Mouse (Mus musculus) midbrain, embryonic 16.5 days (tissue): ENCODE data around the gene Notum. TPM values are rescaled to one million over a fixed set of nuclear protein-coding genes. Genes with fewer than 3 reads are reported as not detected.

Experiments used
- ATAC-seq: fragments of 200-750 bp; cut with Nextera tagmentation; 2 replicates; pipeline ENCODE4 v1.8.0; 2017; ENCODE audit warnings: moderate TSS enrichment
- H3K27ac ChIP-seq: fragments of 300-500 bp; sonication (generic); 2 replicates; pipeline ENCODE4 v1.5.1; 2014; ENCODE audit warnings: mild to moderate bottlenecking, low read length, mixed read lengths
- H3K27me3 ChIP-seq: fragments of 300-500 bp; sonication (generic); 2 replicates; pipeline ENCODE4 v1.6.1; 2014; ENCODE audit warnings: low read depth, low read length, mixed read lengths; ENCODE audit not compliant: control insufficient read depth, insufficient read depth
- H3K36me3 ChIP-seq: fragments of 300-500 bp; sonication (generic); 2 replicates; pipeline ENCODE4 v1.6.1; 2014; ENCODE audit warnings: mild to moderate bottlenecking, low read length, moderate library complexity, mixed read lengths; ENCODE audit not compliant: control insufficient read depth, insufficient read depth
- H3K4me1 ChIP-seq: fragments of 300-500 bp; sonication (generic); 2 replicates; pipeline ENCODE4 v1.6.1; 2014; ENCODE audit warnings: mild to moderate bottlenecking, low read length, mixed read lengths; ENCODE audit not compliant: control insufficient read depth, insufficient read depth
- H3K4me2 ChIP-seq: fragments of 300-500 bp; sonication (generic); 2 replicates; pipeline ENCODE4 v1.6.1; 2014; ENCODE audit warnings: mild to moderate bottlenecking, low read length, mixed read lengths
- H3K4me3 ChIP-seq: fragments of 300-500 bp; sonication (generic); 2 replicates; pipeline ENCODE4 v1.5.1; 2014; ENCODE audit warnings: low read depth, mild to moderate bottlenecking, low read length, moderate library complexity, mixed read lengths
- H3K9ac ChIP-seq: fragments of 300-500 bp; sonication (generic); 2 replicates; pipeline ENCODE4 v1.6.1; 2014; ENCODE audit warnings: low read depth, low read length, mixed read lengths
- H3K9me3 ChIP-seq: fragments of 300-500 bp; sonication (generic); replicated peaks from 2 replicates; pipeline ENCODE4 v1.6.1; 2014; ENCODE audit warnings: mild to moderate bottlenecking, low read length, mixed read lengths; ENCODE audit not compliant: control insufficient read depth, poor library complexity, severe bottlenecking
- WGBS: fragments of 180-500 bp; shearing (Covaris S2); extraction: QIAGEN DNeasy Blood & Tissue Kit; methylation state at CpG from one replicate; pipeline ENCODE4 v1.1.7; 2014; 5-methylcytosine and 5-hydroxymethylcytosine counted together
- polyA plus RNA-seq: library from polyadenylated mRNA; unstranded; fragments of >200 nt; fragmentation: Nextera tagmentation; extraction: Ambion mirVana; gene quantifications from 2 replicates; pipeline ENCODE4 v1.2.1, GENCODE M21; 2015

The Notum gene
- polyA plus RNA-seq, 1 experiment from 2014 or later = 1.9 TPM

- H3K4me2 ChIP-seq = no peak overlapping the region
- no peaks in the 10 kb centered on the region for H3K9me3 ChIP-seq
- 92% methylated on average over 6 of the region's 6 CpGs for WGBS
- H3K4me3 ChIP-seq = no peak overlapping the region
- peaks cover 4% of the 10 kb centered on the region; the same call in 1 of the 2 replicates for H3K36me3 ChIP-seq
- no peak for ATAC-seq
- H3K9ac ChIP-seq = no peak overlapping the region
- no peak overlapping the region for H3K27ac ChIP-seq
- H3K4me1 ChIP-seq = peaks cover 6% of the 10 kb centered on the region; the same call in 1 of the 2 replicates
- H3K27me3 ChIP-seq = no peaks in the 10 kb centered on the region
These were observed 35.6 kb upstream of the Notum start for GRCm38 (mm10) chr11:120696568-120696967.

- 40% methylated on average over 12 of the region's 12 CpGs for WGBS
- no peak overlapping the region for H3K4me3 ChIP-seq
- peaks cover 6% of the 10 kb centered on the region; the same call in 1 of the 2 replicates for H3K4me1 ChIP-seq
- H3K4me2 ChIP-seq = no peak overlapping the region
- H3K27ac ChIP-seq = 0 out of 2 replicates have a peak overlapping the region, but pooled peaks have one; percentile 5
- no peak overlapping the region for H3K9ac ChIP-seq
- no peaks in the 10 kb centered on the region for H3K27me3 ChIP-seq
- H3K36me3 ChIP-seq = no peaks in the 10 kb centered on the region
- no peaks in the 10 kb centered on the region for H3K9me3 ChIP-seq
- peak; percentile 63 for ATAC-seq
These were observed 34.7 kb upstream of the Notum start for GRCm38 (mm10) chr11:120695641-120696040.

DNA sequence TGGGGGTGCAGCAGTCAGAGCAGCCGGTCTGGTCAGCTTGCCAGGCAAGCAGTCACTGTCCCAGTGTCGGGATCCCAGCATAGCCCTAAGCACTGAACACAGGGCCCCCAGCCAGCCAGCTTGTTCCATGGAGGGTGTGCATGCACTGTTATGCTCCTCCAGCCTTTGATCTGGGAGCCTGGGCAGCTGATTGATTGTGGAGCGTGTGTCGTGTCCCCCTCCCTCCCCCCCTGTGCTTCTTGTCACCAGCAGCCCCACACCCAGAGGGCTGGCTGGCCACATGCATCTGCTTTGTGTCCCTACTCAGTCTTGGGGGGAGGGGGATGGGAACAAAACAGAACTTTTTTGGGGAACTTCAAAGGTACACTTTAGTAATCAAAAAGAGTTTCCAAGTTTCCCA lies 34.2 kb upstream of the Notum start:
- Histone ChIP-seq H3K9ac (no peak overlapping the region), H3K4me3 (no peak overlapping the region), H3K4me1 (peaks cover 6% of the 10 kb centered on the region; the same call in 1 of the 2 replicates), H3K4me2 (no peak overlapping the region), H3K36me3 (peaks cover 2% of the 10 kb centered on the region; the same call in 1 of the 2 replicates), H3K9me3 (no peaks in the 10 kb centered on the region), H3K27ac (0 out of 2 replicates have a peak overlapping the region, but pooled peaks have one; percentile 4), H3K27me3 (no peaks in the 10 kb centered on the region)
- 10% methylated on average over 4 of the region's 4 CpGs for WGBS
- peak; percentile 75 for ATAC-seq

DNA sequence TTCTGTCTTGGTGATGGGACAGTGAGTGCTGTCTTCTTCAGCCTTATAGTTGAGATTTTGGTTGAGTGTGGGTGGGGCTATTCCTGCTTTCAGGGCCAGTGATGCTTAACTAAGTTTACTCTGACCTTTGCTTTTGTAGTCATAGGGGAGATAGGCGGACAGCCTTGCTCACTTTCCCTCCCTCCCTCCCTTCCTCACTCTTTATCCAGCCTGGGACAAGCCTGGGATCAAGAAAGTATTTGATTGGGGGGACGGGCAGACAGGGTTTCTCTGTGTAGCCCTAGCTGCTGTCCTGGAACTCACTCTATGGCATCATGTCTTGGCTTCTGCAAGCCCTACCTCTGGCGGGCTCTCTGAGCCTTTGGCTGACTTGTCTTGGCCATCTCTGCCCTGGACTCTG lies 32.5 kb upstream of the Notum start:
- no peak overlapping the region for H3K4me2 ChIP-seq
- H3K9me3 ChIP-seq = no peaks in the 10 kb centered on the region
- no peaks in the 10 kb centered on the region for H3K27me3 ChIP-seq
- H3K9ac ChIP-seq = no peak overlapping the region
- no peak overlapping the region for H3K27ac ChIP-seq
- H3K4me3 ChIP-seq = no peak overlapping the region
- 53% methylated on average over 3 of the region's 3 CpGs for WGBS
- H3K36me3 ChIP-seq = peaks cover 9% of the 10 kb centered on the region; the same call in 1 of the 2 replicates
- peaks cover 6% of the 10 kb centered on the region; the same call in 1 of the 2 replicates for H3K4me1 ChIP-seq
- no peak for ATAC-seq

DNA sequence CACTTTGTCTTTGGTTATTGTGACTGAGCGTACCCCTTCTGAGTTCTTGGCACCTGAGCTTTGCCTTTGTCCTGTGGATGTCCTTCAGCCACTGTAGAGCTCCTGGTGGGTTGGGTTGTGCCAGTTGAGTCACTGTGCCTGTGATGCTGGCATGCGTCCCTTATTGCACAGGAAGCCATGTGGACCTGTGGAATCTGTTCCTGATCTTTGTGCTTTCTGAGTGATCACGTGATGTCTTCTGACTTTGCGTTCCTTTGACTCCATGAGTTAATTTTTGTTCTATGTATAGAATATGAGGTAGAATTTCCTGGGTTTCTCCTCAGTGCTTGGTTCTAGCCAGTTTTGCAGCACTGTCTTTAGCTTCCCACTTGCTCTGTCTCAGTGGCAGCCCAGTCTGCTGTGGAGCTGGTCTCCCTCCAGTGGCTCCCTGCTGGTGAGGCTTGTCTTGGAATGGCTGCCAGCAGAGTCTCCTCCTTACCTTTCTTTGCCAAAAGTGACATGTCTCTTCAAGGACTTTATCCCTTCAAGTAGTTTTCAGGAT lies 31.6 kb upstream of the Notum start:
- Histone ChIP-seq H3K9ac (no peak overlapping the region), H3K36me3 (peaks cover 9% of the 10 kb centered on the region; the same call in 1 of the 2 replicates), H3K4me3 (no peak overlapping the region), H3K4me2 (no peak overlapping the region), H3K27me3 (no peaks in the 10 kb centered on the region), H3K9me3 (no peaks in the 10 kb centered on the region), H3K27ac (no peak overlapping the region), H3K4me1 (peaks cover 6% of the 10 kb centered on the region; the same call in 1 of the 2 replicates)
- 94% methylated on average over 4 of the region's 4 CpGs for WGBS
- no peak for ATAC-seq

DNA sequence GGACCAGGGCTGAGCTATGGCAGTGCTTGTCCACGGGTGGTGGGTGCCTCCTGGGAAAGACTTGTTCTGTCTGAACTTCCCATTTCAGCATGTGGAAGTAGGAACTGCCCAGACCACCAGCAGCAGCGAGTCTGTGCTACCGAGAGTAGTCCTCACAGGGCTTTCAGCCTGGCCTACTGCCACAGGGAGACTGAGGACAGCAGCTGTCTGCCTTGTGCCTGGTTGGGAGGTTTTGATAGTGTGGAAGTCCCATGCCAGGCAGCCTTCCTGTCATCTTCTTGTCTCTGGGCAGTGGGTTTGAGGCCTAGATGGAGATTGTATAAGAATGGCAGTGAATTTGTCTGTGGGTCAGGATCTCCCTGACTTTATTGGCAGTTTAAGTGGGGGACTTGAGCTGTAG lies 28.4 kb upstream of the Notum start:
- H3K36me3 ChIP-seq = peaks cover 15% of the 10 kb centered on the region

DNA sequence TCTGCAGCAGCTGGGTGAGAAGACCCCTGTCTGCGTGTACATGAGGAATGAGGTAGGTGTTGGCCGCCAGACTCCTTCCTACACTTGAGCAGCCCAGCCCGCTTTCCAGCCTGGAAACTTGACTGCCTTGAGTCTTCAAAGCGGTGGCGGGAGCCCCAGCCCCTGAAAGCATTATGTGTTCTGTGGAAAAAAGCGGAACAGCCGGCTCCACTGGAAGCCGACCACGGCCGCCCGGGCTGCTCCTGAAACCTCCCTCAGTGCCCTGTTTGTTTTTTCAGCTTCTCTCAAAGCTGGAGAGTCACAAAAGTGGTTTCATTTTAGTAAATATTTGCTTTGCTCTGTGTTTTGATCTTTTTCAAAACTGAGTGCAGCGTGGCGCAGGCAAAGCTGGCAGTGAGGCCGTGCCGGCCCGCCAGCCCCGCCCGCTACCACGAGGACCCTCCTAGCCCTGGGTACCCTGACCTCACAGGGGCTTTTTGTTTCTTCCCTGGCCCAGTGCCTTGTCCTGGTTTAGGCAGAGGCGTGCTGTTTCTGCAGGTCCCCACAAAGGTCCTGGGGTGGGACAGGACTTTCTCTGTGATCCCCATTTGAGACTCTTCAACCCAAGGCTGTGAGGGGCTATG lies 25.8 kb upstream of the Notum start:
- Histone ChIP-seq H3K36me3 (peaks cover 20% of the 10 kb centered on the region), H3K9me3 (no peaks in the 10 kb centered on the region), H3K4me3 (no peak overlapping the region), H3K9ac (no peak overlapping the region), H3K27ac (no peak overlapping the region), H3K4me2 (no peak overlapping the region), H3K4me1 (no peaks in the 10 kb centered on the region), H3K27me3 (no peaks in the 10 kb centered on the region)
- 73% methylated on average over 20 of the region's 20 CpGs for WGBS
- ATAC-seq = no peak

More for the DNA sequence above, 28.4 kb upstream of the Notum start:
- no peaks in the 10 kb centered on the region for H3K27me3 ChIP-seq
- no peak for ATAC-seq
- no peak overlapping the region for H3K27ac ChIP-seq
- no peak overlapping the region for H3K4me2 ChIP-seq
- no peaks in the 10 kb centered on the region for H3K4me1 ChIP-seq
- no peak overlapping the region for H3K9ac ChIP-seq
- WGBS = 83% methylated on average over 3 of the region's 3 CpGs
- H3K4me3 ChIP-seq = no peak overlapping the region
- no peaks in the 10 kb centered on the region for H3K9me3 ChIP-seq

DNA sequence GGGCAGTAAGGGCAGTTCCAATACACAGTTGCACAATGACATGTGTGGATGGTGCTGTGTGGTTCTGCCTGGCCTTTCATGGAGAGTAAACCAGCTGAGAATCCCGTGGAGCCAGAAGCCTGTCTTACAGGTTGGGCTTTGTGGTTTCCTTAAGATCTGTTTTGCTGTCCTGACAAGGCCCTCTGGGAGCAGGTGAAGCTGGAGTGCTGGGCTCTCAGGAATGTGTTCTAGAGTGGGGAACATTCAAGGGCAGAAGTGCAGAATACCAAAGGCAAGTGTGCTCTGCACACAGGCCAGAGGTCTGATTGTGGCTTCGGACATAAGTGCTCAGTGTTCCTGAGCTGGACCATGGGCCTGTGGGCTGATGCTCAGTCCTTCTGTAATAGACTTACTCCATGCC lies 23.7 kb upstream of the Notum start:
- no peak for ATAC-seq
- H3K4me1 ChIP-seq = no peaks in the 10 kb centered on the region

DNA sequence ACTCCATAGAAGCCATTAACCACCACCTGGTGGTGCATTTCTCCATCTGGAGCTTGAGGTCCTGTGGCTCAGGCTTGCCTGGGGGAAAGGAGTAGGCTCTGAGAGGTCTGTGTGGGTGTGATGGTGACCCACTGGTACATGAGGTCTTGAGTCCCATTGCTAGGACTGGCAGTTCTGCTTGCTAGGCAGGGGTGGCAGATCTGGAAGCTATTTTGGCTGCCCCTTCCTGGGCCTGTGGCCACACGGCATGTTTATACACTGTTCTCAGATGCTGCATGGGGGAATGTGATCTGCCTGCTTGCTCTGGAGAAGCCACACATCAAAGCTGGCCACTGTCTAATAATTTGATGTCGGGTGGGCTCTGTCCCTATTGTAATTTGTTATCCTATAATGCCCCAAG lies 23.1 kb upstream of the Notum start:
- H3K9me3 ChIP-seq = no peaks in the 10 kb centered on the region
- no peaks in the 10 kb centered on the region for H3K4me1 ChIP-seq
- no peak overlapping the region for H3K9ac ChIP-seq
- H3K4me2 ChIP-seq = no peak overlapping the region
- H3K36me3 ChIP-seq = peaks cover 17% of the 10 kb centered on the region
- no peaks in the 10 kb centered on the region for H3K27me3 ChIP-seq
- ATAC-seq = no peak
- H3K27ac ChIP-seq = no peak overlapping the region
- H3K4me3 ChIP-seq = no peak overlapping the region
- 92% methylated on average over 2 of the region's 2 CpGs for WGBS

More for the DNA sequence above, 23.7 kb upstream of the Notum start:
- Histone ChIP-seq H3K27ac (no peak overlapping the region), H3K27me3 (no peaks in the 10 kb centered on the region), H3K9ac (no peak overlapping the region), H3K4me3 (no peak overlapping the region), H3K4me2 (no peak overlapping the region), H3K9me3 (no peaks in the 10 kb centered on the region), H3K36me3 (peaks cover 21% of the 10 kb centered on the region)
- 98% methylated on average over 2 of the region's 2 CpGs for WGBS
